Mouse (Mus musculus) adrenal gland, postnatal 0 days (tissue): ENCODE data around the gene Jph3. TPM values are rescaled to one million over a fixed set of nuclear protein-coding genes. Genes with fewer than 3 reads are reported as not detected.

ENCODE experiments used
- polyA plus RNA-seq: library from polyadenylated mRNA; unstranded; fragments of >200 nt; fragmentation: Nextera tagmentation; extraction: Ambion mirVana; gene quantifications from 2 replicates; pipeline ENCODE4 v1.2.1, GENCODE M21; 2015

The Jph3 gene
- 7.0 and 16.0 TPM in 2 replicates for polyA plus RNA-seq

DNA sequence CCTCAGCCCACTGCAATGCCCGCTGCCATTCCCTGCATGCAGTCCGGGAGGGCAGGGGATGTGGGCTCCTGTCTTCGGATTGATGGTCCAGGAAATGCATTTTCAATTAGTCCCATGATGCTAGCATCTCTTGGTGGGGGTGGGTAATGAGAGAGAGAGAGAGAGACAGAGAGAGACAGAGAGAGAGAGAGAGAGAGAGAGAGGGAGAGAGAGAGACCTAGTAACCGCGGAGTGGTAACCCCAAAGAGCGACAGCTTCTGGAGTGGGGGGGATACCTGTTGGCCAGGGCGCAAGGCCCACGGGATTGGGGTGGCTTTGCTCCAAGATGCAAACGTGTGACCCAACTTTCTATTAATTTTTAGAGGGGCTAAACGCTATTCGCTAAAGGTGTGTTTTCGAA is at the start of gene Jph3:
Gene Jph3 (plus strand): TSS at position 301 of the 400 bp plus-strand sequence.

DNA sequence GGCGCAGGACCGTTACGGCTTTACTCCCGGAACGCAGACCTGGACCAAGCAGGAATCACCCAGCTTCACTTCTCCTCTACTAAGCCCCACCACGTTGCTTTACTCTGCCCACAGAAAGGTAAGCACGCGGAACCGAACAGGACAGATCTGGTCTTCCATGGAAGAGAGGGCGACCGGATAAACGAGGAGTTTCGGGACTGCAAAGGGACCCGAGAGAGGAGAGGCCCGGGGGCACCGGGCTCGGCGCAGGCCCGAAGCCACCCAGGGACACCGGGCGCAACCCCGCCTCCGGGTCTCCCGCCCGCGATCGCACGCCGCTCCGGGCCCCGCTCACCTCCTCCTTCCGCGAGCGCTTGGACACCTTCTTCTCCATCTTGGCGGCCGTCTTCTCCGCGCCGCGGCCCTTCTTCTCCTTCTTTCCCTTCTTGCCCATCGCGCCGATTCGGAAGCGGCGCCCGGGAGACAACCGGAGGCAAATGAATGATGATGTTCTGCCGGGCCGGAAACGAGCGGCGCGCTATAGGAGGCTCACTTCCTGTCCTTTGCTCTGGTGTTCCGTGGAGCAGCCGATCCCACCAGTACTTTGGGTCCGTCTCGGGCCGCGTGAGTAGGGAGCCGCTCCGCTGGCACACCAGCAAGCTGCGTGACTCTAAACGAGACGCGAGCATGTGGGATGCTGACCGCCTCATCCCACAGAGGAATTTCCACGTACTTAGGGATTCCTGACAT is 99.8 kb downstream of the Jph3 start, which contains the start of gene Klhdc4:
Gene Klhdc4 (minus strand): TSS at position 522 of the 729 bp plus-strand sequence.

Other genes starting within 250 kb of the Jph3 start
- not detected in 2 replicates for gene 1700018B08Rik, start 185.3 kb upstream of the Jph3 start, polyA plus RNA-seq
- gene Fbxo31, start 150.8 kb upstream of the Jph3 start, polyA plus RNA-seq = 17.2 and 18.4 TPM in 2 replicates
- 322 and 341 TPM in 2 replicates for gene Map1lc3b, start 139.3 kb upstream of the Jph3 start, polyA plus RNA-seq
- gene Zcchc14, start 76.7 kb upstream of the Jph3 start, polyA plus RNA-seq = 4.8 and 7.5 TPM in 2 replicates
- 13.1 and 17.2 TPM in 2 replicates for gene Klhdc4, start 99.9 kb downstream of the Jph3 start, polyA plus RNA-seq
- 17.1 and 23.3 TPM in 2 replicates for gene Slc7a5, start 178.1 kb downstream of the Jph3 start, polyA plus RNA-seq
- gene Car5a, start 215.3 kb downstream of the Jph3 start, polyA plus RNA-seq = 0.35 and 0.79 TPM in 2 replicates
- gene Banp, start 220.1 kb downstream of the Jph3 start, polyA plus RNA-seq = 11.7 and 14.0 TPM in 2 replicates